Mouse (Mus musculus) urinary bladder, postnatal 10 days (tissue): ENCODE measurements around the gene Bbx.

Experiments used
- DNase-seq: peaks from one replicate; pipeline ENCODE4 v3.0.0; 2022; ENCODE audit warnings: low spot score

Gene Bbx

DNA sequence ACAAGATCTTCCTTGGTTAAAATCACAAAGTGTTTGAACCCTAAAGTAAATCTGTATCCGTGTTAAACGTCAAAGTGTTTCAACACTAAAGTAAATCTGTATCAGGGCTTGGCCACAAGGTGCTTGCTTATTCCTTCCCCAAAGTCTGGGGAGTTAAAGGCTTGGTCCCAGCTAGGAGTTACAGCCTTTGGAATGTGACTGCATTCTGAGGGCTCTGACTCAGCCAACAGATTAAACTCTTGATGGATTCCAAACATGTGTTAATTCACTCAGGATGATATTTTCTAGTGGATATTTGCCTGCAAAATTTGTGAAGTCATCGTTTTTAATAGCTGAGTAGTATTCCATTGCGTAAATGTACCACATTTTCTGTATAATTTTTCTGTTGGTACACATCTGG is 120.6 kb downstream of the Bbx start:
- DNase-seq = no peak

DNA sequence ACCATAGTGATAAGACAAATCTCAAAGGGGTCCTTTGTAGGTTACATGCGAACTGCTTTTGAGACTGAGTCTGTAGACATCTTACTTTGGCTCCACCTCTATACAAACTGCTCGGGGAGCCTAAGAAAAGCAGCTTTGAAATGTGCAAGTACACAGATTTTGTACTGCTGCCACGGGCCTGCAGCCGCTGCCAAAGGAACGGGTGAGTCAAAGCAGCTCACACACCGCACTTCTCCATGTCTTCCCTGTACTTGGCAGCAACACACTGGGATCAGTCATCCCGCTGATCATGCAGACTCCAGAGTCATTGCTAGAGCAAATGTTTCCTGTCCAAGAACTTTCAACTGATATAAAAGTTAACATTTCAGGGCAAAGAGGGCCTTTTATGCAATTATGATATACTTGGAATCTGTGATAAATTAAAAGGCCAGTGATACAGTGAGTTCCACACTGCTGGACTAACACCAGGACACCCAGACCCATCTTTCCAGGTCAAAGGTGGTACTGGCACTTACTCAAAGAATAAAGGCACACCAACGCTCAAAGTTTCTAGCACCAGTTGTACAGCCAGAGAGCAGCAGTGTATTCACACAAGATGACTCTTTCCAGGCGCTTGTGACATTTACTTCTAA is 122.7 kb downstream of the Bbx start:
- DNase-seq = peak; percentile 22

DNA sequence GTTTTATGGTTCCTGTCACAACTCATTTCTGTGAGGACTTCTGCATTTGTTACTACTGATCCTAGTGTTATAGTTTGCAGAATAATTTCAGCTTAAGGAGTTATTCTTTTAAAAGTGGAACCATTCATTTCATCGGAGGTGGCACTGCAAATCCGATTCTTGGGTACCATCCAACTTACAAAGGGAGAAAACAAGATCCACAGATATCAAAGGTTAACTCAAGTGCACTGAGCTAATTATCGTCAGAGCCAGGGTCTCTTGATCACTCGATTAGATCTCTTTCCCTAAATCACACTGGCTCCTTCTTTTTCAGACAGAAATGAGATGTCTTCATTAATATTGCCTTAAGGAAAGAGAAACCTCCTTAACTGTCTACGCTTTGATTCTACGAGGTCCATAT is 123.9 kb downstream of the Bbx start:
- DNase-seq = no peak

DNA sequence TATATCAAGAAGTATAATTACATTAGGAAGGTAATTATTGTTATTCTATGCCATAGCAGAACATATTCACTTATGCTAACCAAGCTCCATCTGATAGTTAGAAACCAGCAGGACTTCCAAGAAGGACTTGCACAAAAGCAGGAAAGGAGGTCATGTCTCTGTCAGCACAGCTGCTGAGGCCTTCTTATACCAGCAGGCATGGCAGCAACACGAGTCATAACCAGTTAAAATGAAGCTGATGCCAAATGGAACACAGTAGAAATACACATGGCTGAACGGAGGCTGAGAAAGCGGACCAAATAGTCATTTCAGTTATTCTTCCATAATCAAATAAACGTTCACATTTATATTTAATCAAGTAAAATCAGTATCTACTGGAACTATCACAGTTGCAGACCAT is 125.0 kb downstream of the Bbx start:
- DNase-seq = no peak

DNA sequence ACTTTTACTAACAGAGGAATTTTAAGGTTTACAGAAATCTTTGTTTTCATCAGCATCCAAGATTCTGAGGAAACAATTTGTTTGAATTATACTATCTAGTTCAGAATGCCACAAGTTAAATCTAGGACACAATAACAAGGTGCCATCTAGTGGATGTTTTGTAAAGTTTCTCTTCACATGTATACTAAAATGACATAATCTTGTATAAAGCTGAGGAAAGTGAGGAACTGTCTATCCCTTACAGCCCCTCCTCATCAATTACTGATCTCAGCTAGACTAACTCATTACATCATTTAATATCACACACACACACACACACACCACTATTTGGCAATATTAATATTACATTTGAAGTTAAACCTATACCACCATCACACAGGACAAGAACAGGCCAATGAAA is 125.5 kb downstream of the Bbx start:
- no peak for DNase-seq

DNA sequence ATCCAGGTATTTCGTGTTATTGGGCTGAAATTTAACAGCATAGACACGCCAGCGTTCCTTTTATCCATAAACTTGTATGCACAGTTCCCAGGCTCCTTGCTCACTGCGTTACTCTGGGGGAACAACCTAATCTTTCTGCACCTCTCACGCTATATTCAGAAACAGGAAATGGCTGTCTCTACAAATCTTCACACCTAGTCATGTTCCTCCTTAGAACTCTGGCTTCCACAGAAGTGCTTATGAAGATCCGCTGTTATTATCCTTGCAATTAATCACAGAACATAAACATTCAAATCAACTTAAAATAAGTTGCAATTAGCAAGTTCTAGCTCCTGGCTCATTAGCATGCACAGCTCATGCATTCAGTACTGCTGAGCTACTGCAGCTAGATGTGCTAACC is 127.0 kb downstream of the Bbx start:
- no peak for DNase-seq

DNA sequence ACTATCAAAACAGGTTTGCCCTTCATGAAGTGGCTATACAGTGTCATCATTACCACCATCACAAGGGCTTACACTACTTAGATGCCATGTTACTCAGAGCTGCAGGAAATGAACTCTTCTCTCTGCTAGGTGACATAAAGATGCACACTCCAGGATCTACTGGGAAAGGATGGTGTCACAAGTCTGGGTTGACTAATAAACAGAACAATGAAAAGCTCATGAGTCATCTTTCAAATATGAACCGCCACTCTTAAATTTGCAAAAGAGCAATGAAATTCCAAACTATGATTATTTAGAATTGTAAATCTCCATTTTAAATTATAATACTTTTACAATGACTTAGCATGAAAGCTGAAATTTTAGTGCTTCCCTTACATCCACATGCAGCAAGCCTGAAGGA is 129.6 kb downstream of the Bbx start:
- DNase-seq = no peak

DNA sequence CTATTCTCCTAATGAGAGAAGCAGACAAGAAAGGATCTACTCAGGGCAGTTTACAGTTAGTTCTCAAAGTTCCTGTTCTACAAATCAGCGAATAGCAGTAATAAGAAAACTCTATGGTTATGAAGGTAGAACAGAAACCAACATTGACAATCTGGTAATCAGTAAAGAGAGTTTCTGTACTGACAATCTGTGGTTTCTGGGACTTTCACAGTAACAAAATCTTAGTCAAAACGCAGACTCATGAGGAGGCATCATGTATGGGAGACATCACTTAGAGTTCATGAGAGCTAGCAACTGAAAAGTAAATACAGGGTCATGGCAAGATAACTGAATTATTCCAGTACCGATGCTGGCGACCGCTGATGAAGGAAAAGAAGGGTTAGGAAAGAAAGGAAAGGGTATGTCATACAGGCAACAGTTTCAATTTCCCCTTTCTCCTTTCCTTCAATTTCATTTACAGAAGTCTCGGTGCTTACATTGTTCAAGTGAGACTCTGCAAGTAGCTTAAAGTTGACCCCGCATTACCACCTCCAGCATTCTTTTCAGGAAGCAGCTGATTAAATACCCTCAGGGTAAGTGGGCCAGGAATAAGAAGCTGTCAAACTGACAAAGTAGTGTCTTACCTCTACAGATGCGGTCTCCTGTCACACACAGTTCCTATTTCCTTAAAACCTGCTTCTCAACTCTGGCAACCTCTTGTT is 133.3 kb downstream of the Bbx start:
- no peak for DNase-seq

DNA sequence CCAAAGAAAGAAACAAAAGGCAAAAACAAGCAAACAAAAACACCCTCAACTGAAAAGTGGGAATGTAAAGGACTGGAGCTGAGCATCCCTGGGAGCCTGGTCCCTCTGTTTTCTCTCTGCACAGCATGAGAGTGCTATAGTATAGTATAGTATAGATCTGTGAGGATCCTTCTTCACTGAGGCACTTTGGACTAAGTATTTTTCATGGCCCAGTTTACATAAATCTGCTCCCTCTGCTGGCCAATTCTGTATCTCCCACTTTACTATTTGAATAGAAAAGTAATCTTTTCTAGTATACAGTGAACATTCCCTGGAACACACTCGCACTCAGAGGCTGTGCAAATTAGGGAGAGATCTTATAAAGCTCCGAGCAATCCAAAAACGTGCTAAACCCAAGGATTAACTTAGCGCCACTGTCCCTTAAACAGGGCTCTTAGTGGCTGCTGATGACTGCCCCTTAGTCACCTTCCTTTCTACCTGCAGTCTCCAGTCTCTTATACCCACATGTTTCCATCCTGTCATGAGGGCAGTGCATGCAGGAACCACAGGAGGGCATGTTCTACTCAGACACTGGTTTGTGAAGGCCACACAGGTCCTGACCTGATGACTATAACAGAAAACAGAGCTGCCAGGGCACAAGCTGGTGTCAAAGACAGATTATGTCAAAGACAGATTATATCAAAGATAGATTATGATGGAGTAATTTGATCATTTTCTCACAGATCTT is 138.5 kb downstream of the Bbx start:
- DNase-seq = no peak

DNA sequence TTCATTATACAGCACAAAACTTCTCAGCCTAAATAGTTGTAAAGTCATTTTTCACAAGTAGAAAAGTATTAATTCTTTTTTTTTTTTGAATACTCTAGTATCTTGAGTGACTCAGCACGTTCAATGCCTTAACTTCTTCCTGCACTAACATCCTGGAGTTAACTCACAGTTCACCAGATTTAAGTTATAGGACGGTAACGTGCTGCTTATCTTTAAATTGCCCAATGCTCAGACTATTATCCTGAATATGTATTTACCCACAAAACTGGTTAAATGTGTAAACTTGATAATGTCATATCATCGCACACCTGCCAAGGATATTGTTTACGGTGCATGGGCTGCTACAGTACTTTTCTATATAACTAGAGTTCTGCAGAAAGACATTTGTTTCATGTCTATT is 139.4 kb downstream of the Bbx start:
- DNase-seq = no peak

DNA sequence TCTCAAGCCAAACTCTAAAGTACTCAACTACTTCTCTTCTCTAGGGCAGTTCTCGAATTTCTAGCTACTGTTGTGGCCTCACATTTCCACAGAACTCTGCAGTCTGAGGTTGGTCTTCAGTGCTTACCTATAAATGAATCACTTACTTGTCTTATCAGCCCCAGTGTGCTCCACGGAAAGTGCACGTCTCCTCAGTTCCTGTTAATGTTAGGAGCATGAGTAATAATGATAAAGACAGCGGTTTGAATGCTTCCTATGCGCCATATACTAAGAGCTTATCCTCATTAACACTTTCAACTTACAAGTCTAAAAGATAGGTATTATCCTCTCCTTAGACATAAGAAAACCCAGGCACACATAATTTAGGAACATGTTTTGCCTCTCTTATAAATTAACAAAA is 142.4 kb downstream of the Bbx start:
- no peak for DNase-seq

DNA sequence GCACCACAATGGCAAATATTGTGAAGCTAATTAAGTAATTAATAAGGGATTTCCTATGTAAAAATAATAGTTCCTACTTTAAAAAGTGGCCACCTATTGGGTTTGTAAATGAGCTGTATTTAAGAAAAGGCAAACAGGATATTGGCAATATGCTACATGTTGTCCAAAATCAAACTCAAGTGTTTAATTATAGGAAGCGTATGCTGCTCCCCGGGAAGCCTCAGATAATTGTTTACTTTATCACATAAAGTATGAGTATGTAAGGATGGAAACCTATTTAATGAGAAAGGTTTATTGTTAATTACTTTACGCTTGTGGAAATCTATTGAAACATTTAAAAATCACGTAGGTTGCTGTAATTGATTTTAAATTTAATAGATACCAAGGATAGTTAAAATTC is 159.4 kb downstream of the Bbx start:
- DNase-seq = no peak

DNA sequence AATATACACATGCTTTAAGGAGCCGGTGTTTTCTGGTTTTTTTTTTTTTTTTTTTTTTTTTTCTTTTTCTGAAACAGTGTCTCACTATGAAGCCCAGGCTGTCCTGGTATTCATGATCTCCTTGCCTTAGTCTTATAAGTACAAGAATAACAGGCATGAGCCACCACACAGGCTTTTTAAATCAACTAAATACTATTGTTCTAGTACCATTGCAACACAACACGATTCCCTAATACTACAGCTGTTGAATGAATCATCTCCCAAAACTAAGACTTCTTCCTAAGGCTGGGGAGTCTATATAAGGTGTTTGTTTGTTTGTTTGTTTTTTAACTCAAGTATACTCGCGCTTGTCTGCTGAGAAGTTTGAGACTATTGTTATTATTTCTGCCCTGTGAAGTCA is 169.5 kb downstream of the Bbx start:
- DNase-seq = no peak

DNA sequence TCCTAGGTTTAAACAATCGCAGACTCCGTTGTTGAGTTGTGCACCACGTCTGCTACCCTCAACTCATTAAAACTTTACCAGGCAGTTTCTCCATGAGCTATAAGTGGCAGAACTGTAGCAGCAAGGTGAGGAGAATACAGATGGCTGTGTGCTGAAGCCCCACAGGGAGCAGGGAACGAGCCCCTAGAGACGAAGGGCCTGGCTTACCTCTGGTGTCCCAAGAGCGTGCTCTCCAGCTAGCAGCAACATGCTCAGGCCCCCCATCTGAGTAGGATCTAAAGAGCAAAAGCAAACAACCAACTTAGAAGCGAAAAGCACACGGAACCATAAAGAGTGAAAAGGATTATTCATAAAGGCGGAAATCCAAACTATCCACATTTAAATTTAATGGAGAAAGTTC is 170.0 kb downstream of the Bbx start:
- no peak for DNase-seq

DNA sequence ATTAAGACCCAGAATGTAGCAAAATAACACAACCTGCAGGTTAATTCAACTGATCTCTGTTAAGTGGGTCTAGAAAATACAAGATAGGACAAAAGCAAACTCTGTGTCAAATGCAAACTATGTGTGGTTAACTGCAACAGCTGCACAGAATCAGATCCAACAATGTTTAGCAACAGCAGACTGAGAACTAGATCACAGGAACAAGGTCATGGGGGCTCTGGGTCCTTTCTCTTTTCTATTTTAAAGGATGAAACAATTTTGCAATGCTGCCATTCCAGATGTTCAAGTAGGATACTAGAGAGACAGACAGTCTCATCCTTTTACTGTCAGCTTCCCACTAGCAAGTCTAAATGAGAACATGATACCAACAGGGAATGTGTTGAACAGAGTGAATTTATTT is 170.4 kb downstream of the Bbx start:
- DNase-seq = no peak

DNA sequence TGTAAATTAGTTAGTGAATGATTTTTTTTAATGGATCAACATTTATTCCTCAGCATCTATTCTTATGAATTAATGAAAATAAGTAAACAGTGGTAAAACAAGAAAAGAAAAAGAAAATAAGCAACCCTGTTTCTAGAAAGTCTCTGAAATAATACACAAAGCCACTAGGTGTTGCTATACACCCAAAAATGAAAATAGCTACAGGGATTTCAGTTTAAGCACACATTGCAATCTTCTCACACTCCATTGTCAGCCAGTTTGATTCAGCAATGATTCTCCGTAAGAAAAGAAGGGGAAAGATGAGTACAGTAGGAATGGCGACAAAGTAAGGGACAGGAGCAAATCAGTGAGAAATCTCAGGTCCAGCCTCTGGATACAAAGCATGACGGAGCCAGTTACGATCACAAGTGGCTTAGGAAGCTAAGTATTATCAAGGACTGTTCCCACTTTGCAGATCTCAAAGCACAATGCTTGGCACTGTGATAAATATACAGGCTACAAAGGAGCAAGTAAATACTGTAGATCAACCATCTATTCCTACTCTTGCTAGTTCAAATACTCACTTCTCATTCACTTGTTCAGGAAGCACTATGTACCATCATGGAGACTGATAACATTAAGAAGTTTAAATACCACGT is 177.5 kb downstream of the Bbx start:
- DNase-seq = no peak

DNA sequence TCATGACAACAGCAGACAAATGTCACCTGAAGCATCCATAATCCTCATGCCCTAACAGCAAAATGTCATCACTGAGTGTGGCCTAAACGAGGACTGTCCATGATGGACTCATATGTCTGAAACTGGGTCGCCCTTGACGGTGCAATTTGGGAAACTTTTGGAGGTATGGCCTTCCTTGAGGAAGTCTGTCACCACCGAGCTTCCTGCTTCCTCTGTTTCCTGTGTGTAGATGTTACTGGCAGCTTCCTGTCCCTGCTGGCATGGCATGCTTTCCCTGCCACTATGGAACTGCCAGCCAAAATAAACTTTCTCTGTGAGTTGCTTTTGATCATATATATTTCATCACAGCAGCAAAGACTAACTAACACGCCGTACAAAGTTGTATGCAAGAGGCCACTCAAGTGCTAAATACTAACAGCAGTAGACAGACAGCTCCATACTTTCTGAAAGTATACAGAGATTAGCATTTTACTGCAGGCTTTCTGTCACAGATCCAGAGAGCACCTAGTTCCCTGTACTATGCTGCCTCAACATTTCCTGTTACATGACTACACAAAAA is 180.7 kb downstream of the Bbx start:
- DNase-seq = no peak

DNA sequence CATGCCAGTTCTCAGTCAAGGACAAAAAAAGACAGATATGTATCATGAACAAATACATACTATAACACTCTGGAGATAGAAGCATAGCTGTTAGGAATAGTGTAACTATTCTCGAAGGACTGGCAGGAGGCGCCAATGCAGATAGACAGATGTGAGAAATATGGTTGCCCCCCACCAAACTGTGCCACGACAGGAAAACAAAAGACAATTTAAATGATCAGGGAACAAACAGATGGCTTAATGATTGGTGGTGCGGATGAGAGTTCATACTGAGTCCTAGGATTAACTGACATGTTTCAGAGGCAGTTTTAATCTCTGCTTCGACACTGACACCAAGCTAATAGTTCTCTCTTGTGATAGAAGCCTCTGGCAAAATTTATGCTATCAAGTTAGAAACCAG is 181.7 kb downstream of the Bbx start:
- no peak for DNase-seq

DNA sequence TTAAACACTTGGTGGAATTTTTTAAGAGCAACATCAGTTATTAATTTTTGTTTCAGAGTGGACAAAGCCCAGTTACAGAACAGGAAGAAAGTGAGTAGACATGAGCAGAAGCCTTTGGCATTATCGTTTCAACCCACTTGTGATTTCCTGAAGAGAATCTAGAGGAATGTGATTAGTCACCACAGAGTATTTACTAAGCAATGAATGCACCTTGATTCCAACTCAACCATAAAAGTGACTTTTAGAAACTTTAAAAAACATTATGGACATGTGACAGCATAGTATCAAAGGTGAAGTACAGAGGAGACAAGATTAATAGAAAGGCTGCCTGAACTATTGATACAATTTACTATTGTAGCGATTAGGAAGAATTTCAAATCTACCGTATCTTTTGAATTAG is 183.2 kb downstream of the Bbx start:
- no peak for DNase-seq

DNA sequence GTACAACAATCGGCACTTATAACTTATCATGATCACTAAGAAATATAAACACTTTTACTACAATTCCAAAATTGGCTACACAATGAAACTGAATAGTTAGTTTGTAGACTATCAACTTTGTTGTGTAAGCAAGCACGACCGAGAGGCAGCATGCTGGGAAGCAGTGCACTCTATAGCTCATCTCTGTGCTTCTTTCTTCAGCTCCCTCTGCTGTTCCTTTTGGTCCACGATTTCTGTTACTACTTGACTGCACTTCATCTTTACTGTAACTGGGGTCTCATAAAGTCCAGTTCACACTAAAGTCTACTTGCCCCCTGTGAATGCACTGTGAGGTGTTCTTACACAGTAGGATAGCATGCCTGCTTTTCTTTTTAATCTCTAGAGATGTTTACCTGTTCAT is 189.7 kb downstream of the Bbx start:
- no peak for DNase-seq

DNA sequence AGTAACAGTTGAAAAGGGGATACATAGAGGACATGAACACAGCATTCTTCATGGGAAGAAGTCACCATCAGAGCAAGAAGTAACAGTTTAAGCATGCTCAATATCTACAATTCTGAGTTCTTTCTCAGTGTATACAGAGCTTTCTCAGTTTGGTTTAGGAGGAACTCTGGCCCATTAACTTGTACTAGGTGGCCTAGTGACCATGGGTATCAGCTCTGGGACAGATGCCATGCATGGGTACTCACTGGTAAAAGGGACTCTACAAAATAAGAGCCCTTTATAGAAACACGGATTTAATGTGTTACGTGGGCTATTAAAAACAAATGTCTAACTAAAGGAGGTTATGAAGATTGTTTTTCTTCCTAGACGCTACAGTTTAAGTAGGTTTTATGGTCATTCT is 190.6 kb downstream of the Bbx start:
- DNase-seq = no peak

DNA sequence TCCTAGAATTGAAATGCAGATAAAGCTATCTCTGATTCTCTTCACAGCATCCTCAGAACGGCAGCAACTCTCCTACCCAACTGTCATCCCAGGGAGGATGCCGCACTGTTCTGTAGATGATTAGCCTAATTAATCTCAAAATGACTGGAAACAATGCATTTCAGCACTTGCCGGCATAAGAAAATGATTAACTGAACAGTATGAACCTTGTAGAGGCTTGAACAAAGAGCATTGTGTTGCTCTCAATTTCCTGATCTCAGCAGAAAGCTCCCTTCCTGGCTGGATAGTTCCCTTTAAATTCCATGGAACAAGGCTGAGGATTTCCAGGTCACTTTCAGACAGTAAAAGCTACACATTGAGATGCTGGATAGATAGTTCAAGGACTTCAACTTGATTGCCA is 197.0 kb downstream of the Bbx start:
- no peak for DNase-seq

DNA sequence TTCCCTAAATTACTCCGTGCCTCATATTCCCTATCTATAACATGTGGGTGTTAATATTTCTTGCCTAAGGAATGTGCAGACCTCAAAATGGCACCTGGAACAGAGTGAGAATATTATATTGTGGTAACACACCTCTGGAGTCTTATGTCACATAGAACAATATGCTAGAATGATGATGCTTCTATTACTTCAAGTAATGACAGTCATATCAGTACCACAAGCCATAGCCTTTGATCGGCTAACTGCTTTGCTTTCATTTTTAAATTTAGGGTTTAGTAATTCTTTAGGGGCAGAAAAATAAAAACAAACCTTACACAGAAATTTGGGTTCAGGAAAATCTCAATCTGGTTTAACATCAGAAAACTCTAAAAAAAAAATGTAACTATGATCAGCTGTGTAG is 201.6 kb downstream of the Bbx start:
- no peak for DNase-seq
